Mouse (Mus musculus): ENCODE data around the gene Olfr172. TPM values are rescaled to one million over a fixed set of nuclear protein-coding genes. Genes with fewer than 3 reads are reported as not detected.
A peak's percentile ranks its signal among the peaks of the same experiment; 100 is the strongest.

The Olfr172 gene
- 1.3 TPM in 1 of 2 replicates, not detected in the other for polyA plus RNA-seq (2012; ENCODE audit: insufficient read depth, low replicate concordance)

DNA sequence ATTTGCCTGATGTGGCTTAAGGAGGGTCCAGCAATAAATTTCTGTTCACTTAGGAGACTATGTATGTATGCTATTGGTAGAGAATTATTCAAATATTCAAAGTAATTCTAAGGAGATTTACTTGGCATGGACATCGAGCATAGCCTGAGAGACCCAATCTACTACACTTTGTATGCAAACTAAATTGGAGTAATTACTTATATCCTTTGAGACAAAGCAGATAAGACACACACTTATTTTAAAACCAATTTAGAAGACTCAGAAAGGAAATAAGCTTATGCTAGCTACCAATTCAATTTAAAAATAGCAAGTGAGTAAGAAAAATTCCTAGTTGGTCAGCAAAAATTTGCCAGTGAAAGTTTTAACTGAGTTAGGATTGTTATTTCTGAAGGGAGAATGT, at the start of gene Olfr172:
Gene Olfr172, minus strand, starts transcription at position 101 of the 400 bp plus-strand sequence.
- peaks cover 3% of the 10 kb centered on the region; the same call in 1 of the 2 replicates for H3K4me1 ChIP-seq
- H3K36me3 ChIP-seq (replicated peaks; ENCODE audit: low read length): no peaks in the 10 kb centered on the region
- no peak within 1 kb of the TSS for H3K4me3 ChIP-seq (replicated peaks)
- TF ChIP-seq FLI1 (IDR thresholded peaks at IDR 0.05; ENCODE audit: low read length): no peak
- peaks cover 3% of the 10 kb centered on the region; the same call in 1 of the 2 replicates for H3K9me3 ChIP-seq
- H3K27me3 ChIP-seq (replicated peaks): no peaks in the 10 kb centered on the region

DNA sequence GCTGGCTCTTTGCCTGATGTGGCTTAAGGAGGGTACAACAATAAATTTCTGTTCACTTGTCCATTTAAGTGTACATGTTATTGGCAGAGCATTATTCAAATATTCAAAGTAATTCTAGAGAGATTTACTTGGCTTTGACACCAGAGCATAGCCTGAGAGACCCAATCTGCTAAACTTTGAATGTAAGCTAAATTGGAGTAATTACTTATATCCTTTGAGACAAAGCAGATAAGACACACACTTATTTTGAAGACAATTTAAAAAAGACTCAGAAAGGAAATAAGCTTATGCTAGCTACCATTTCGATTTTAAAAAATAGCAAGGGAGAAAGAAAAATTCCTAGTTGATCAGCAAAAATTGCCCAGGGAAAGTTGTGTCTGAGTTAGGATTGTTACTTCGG, 37.2 kb upstream of the Olfr172 start, which contains the start of gene Olfr173:
Gene Olfr173, minus strand, starts transcription at position 101 of the 400 bp plus-strand sequence.
- Histone ChIP-seq H3K4me3 (replicated peaks) (no peak within 1 kb of the TSS), H3K9me3 (no peaks in the 10 kb centered on the region), H3K36me3 (replicated peaks; ENCODE audit: low read length) (no peaks in the 10 kb centered on the region), H3K27me3 (replicated peaks) (no peaks in the 10 kb centered on the region), H3K4me1 (no peaks in the 10 kb centered on the region)
- TF ChIP-seq GATA1 (IDR thresholded peaks at IDR 0.05; ENCODE audit: borderline replicate concordance, low read length): no peak
- no peak for TF ChIP-seq FLI1 (IDR thresholded peaks at IDR 0.05; ENCODE audit: low read length)

DNA sequence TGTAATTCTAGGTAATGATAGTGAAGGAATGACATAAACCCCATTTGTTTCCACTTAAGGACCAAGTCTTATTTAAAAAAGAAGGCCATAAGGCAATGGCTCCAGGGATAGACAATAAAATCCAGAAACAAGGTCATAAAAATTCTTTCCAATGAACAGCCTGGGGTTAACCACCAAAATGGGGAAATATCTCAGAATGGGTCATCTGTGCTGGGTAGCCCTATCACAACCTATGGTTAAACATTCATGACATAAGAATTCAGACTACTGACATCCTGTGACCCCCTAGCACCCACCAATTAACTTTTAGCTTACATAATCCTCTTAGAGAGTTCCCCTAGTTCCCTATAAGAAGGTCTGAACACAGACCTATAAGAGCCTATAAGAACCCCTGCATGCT, 6.8 kb downstream of the Olfr172 start:
- H3K27me3 ChIP-seq (replicated peaks): no peaks in the 10 kb centered on the region
- TF ChIP-seq GATA1 (IDR thresholded peaks at IDR 0.05; ENCODE audit: borderline replicate concordance, low read length) (no peak), FLI1 (IDR thresholded peaks at IDR 0.05; ENCODE audit: low read length) (no peak)
- no peaks in the 10 kb centered on the region for H3K9me3 ChIP-seq
- peaks cover 2% of the 10 kb centered on the region for H3K4me1 ChIP-seq
- no peaks in the 10 kb centered on the region for H3K36me3 ChIP-seq (replicated peaks; ENCODE audit: low read length)
- H3K4me3 ChIP-seq (replicated peaks): no peak overlapping the region

DNA sequence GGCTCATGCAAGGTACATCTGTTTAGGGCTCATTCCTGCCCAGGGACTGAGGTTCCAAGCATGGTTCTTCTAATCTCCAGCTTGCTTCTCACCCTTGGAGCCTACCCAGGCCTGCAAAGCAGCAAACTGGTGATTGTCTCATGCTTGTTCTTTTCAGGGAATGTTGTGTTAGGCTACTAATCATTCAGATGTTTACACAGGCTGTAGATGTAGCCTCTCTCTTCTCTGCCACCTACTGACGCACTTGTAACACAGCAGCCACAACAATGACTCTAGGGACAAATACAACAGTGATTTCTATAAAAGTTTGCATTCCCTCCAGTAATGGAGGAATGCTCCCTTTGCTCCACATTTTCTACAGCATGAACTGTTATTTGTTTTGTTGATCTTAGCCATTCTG, 11.7 kb downstream of the Olfr172 start:
- Histone ChIP-seq H3K9me3 (no peaks in the 10 kb centered on the region), H3K4me3 (replicated peaks) (no peak overlapping the region), H3K4me1 (peaks cover 13% of the 10 kb centered on the region), H3K27me3 (replicated peaks) (peaks cover 3% of the 10 kb centered on the region), H3K36me3 (replicated peaks; ENCODE audit: low read length) (no peaks in the 10 kb centered on the region)
- no peak for TF ChIP-seq FLI1 (IDR thresholded peaks at IDR 0.05; ENCODE audit: low read length)
- no peak for TF ChIP-seq GATA1 (IDR thresholded peaks at IDR 0.05; ENCODE audit: borderline replicate concordance, low read length)

DNA sequence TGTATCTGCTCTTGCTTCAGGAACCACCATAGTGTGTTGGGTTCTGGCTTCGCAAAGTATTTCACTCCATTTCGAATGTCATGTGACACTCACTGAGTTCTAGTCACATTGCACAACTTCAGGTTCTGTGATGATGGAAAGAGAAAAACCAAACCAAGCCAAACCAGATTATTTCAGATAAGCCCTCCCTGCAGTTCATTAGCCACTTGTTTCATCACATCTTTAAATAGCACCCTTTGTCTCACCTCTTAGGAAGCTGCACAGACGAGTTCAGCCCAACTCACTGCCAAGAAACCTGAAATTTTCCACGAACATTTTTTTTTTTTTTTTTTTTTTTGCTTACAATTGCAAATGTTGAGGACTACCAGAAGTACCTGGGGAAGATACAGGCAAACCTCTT, 16.3 kb downstream of the Olfr172 start:
- H3K36me3 ChIP-seq (replicated peaks; ENCODE audit: low read length): peaks cover 5% of the 10 kb centered on the region
- H3K27me3 ChIP-seq (replicated peaks): peaks cover 3% of the 10 kb centered on the region
- no peak for TF ChIP-seq FLI1 (IDR thresholded peaks at IDR 0.05; ENCODE audit: low read length)
- TF ChIP-seq GATA1 (IDR thresholded peaks at IDR 0.05; ENCODE audit: borderline replicate concordance, low read length): no peak
- peaks cover 4% of the 10 kb centered on the region; the same call in 1 of the 2 replicates for H3K9me3 ChIP-seq
- H3K4me1 ChIP-seq: peaks cover 16% of the 10 kb centered on the region
- H3K4me3 ChIP-seq (replicated peaks): no peak overlapping the region

DNA sequence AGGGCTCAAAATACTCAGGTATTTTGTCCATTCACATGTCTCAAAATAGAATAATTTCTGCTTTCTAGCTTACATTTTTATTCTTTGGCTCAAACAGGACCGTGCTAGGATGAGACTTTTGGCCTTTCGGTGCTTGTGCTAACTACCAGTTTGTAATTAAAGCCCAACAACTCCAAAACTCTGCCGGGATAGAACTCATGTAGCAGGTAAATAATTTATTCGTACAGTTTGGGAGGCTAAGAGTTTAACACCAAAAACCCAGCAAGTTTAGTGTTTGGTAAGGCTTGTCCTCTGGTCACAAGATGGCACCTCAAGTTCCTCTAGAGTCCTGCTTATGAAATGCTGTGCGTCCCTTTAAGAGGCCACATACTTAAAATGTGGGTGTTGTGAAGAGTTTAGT, 22.2 kb downstream of the Olfr172 start:
- TF ChIP-seq FLI1 (IDR thresholded peaks at IDR 0.05; ENCODE audit: low read length): no peak
- no peak for TF ChIP-seq GATA1 (IDR thresholded peaks at IDR 0.05; ENCODE audit: borderline replicate concordance, low read length)
- H3K27me3 ChIP-seq (replicated peaks): no peaks in the 10 kb centered on the region
- H3K4me3 ChIP-seq (replicated peaks): no peak overlapping the region

DNA sequence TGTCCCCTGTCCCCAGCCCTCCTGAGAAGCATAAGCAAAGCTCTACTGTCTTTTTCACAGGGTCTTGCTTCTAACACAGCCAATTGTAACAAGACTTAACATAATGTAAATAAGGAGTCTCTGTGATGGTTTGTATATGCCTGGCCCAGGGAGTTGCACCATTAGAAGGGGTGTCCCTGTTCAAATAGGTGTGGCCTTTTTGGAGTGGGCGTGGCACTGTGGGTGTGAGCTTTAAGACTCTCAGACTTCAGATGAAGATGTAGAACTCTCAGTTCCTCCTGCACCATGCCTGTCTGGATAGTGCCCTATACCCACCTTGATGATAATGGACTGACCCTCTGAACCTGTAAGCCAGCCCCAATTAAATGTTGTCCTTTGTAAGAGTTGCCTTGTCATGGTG, 24.2 kb downstream of the Olfr172 start:
- no peaks in the 10 kb centered on the region for H3K27me3 ChIP-seq (replicated peaks)
- H3K9me3 ChIP-seq: peaks cover 4% of the 10 kb centered on the region; the same call in 1 of the 2 replicates
- no peak overlapping the region for H3K4me3 ChIP-seq (replicated peaks)
- no peaks in the 10 kb centered on the region; the same call in 1 of the 2 replicates for H3K4me1 ChIP-seq
- TF ChIP-seq FLI1 (IDR thresholded peaks at IDR 0.05; ENCODE audit: low read length): no peak
- no peak for TF ChIP-seq GATA1 (IDR thresholded peaks at IDR 0.05; ENCODE audit: borderline replicate concordance, low read length)
- peaks cover 35% of the 10 kb centered on the region for H3K36me3 ChIP-seq (replicated peaks; ENCODE audit: low read length)

More for the DNA sequence above, 22.2 kb downstream of the Olfr172 start:
- Histone ChIP-seq H3K9me3 (peaks cover 4% of the 10 kb centered on the region; the same call in 1 of the 2 replicates), H3K4me1 (peaks cover 3% of the 10 kb centered on the region; the same call in 1 of the 2 replicates), H3K36me3 (replicated peaks; ENCODE audit: low read length) (peaks cover 18% of the 10 kb centered on the region)

DNA sequence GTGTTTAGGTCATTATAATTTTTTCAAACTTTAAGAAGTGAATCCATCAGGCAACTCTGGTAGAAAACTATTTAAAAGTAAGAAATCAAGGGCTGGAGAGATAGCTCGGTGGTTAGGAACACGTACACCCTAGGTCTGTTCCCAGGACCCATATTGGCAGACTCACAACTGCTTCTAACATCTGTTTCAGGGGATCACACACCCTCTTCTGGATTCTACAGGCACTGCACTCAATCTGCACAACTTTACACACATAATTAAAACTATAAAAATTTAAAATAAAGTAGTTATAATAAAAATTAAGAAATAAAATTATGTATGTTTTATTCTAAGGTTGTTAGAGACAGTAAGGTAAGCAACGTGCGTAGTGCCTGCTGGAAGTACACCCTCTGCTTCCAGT, 24.8 kb downstream of the Olfr172 start:
- peaks cover 41% of the 10 kb centered on the region for H3K36me3 ChIP-seq (replicated peaks; ENCODE audit: low read length)
- TF ChIP-seq FLI1 (IDR thresholded peaks at IDR 0.05; ENCODE audit: low read length) (no peak), GATA1 (IDR thresholded peaks at IDR 0.05; ENCODE audit: borderline replicate concordance, low read length) (no peak)
- H3K27me3 ChIP-seq (replicated peaks): no peaks in the 10 kb centered on the region
- H3K4me3 ChIP-seq (replicated peaks): no peak overlapping the region
- H3K4me1 ChIP-seq: no peaks in the 10 kb centered on the region; the same call in 1 of the 2 replicates
- H3K9me3 ChIP-seq: peaks cover 4% of the 10 kb centered on the region; the same call in 1 of the 2 replicates

DNA sequence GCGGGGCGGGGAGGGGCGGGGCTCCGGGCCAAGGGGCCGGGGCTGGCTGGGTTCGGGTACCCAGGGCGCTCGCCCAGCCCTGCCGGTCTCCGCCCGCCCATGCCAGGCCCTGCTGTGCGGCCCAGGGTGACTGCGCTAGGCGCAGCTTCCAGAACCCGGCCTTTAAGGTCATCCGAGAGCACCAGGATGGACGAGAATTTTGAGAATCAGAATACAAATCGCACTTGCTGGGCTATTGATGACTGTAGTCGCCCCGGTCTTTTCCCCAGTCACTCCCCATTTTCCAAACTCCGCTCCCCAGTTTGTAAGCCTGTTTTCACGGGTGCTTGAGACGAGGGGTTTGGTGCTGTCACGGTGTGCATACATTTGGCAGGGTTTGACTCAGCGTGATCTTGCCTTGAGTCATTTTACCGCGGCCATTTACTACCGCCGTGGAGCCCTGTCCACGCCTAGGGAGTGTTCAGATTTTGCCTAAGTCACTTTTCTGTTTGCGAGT, 34.8 kb downstream of the Olfr172 start:
- Histone ChIP-seq H3K4me3 (replicated peaks) (peak overlapping the region; percentile 95), H3K27me3 (replicated peaks) (no peaks in the 10 kb centered on the region), H3K9me3 (no peaks in the 10 kb centered on the region), H3K4me1 (peaks cover 30% of the 10 kb centered on the region), H3K36me3 (replicated peaks; ENCODE audit: low read length) (peaks cover 39% of the 10 kb centered on the region)
- TF ChIP-seq FLI1 (IDR thresholded peaks at IDR 0.05; ENCODE audit: low read length): no peak
- no peak for TF ChIP-seq GATA1 (IDR thresholded peaks at IDR 0.05; ENCODE audit: borderline replicate concordance, low read length)

DNA sequence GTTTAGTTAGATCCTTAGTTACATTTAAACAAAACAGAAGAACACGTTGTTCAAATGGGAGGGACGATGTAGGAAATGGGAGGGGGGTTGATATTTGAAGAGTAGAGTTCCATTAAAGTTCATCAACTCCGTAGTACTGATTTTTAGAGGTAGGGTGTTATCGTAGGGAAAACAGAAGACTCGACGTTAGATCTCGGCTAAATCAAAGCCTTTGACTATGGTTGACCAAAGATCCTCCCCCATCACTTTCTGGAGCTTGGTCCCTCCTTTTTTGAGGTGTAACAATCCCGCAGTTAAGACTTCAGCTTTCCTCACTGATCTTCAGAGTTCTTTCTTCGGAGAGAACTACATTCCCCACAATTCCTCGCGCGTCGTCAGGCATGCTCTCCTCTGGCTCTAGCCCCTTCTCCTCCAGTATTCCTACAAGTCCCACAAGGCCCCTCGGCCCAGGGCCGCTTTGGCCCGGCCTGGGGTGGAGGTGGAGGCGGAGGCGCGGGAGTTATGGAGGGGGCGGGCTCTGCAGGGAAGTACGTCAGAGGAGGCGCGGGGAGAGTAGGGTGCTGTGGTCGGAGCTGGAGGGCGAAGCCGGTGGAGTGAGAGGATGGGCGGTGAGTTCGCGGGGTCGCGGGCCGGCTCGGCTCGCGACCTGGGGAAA, 35.4 kb downstream of the Olfr172 start, which contains the start of gene Cldnd1:
Gene Cldnd1, plus strand, starts transcription at position 434 of the 655 bp plus-strand sequence.
- Histone ChIP-seq H3K36me3 (replicated peaks; ENCODE audit: low read length) (peaks cover 33% of the 10 kb centered on the region), H3K9me3 (no peaks in the 10 kb centered on the region), H3K27me3 (replicated peaks) (no peaks in the 10 kb centered on the region), H3K4me3 (replicated peaks) (peak within 1 kb of the TSS; percentile 95), H3K4me1 (peaks cover 30% of the 10 kb centered on the region)
- TF ChIP-seq FLI1 (IDR thresholded peaks at IDR 0.05; ENCODE audit: low read length) (no peak), GATA1 (IDR thresholded peaks at IDR 0.05; ENCODE audit: borderline replicate concordance, low read length) (no peak)

Measured in megakaryocyte, embryonic 14.5 days (primary cell).